Mouse (Mus musculus) liver, adult 10 weeks (tissue): ENCODE measurements around the gene Spata5. TPM values are rescaled to one million over a fixed set of nuclear protein-coding genes. Genes with fewer than 3 reads are reported as not detected.

Source experiments
- polyA plus RNA-seq: library from polyadenylated mRNA; stranded (reverse); fragments of 350-450 nt; fragmentation: Illumina TruSeq; extraction: RNeasy Lipid Tissue Mini Kit (QIAGEN cat#74804); gene quantifications from one replicate; pipeline ENCODE4 v1.2.3, GENCODE M21; 2014; ENCODE audit warnings: low read depth, low replicate concordance

Spata5 gene
- polyA plus RNA-seq: 6.9 TPM

GRCm38 (mm10) chr3:37419458-37419991, at the start of gene Spata5:
Spata5 (plus strand) TSS chr3:37419896.

GRCm38 (mm10) chr3:37420072-37420471, 376 bp downstream of the Spata5 start, which contains the start of gene Nudt6:
Nudt6 (minus strand) TSS chr3:37420211.

Other genes starting within 250 kb of the Spata5 start
- not detected for gene Il21, start 187.3 kb upstream of the Spata5 start, polyA plus RNA-seq
- gene Bbs12, start 107.3 kb upstream of the Spata5 start, polyA plus RNA-seq: 0.72 TPM
- 1.7 TPM for gene Cetn4, start 107.2 kb upstream of the Spata5 start, polyA plus RNA-seq
- 0.72 TPM for gene Fgf2, start 71.5 kb upstream of the Spata5 start, polyA plus RNA-seq
- 4.0 TPM for gene Nudt6, start 315 bp downstream of the Spata5 start, polyA plus RNA-seq
- gene Spry1, start 220.1 kb downstream of the Spata5 start, polyA plus RNA-seq: 3.7 TPM